Mouse (Mus musculus) liver, adult (tissue): ENCODE results near the gene Bsdc1.

Source experiments
- GATA4 ChIP-seq: IDR thresholded peaks from 2 replicates; pipeline ENCODE4 v1.6.1; 2014; ENCODE audit warnings: mild to moderate bottlenecking, low read length; ENCODE audit not compliant: insufficient replicate concordance

The Bsdc1 gene

GRCm38 (mm10) chr4:129525338-129525737, 64.0 kb downstream of the Bsdc1 start:
- no peak for TF ChIP-seq GATA4

- TF ChIP-seq GATA4: no peak
Measured at GRCm38 (mm10) chr4:129525889-129526288, 64.5 kb downstream of the Bsdc1 start.
